Mouse (Mus musculus): Measurements from ENCODE around the gene Olfr1270.
"Not testable (repeated sequence)": the region's sequence is repeated elsewhere in the genome, so short reads cannot be mapped to it uniquely, and the experiment has no call there.

The Olfr1270 gene

GRCm38 (mm10) chr2:90152991-90153390 lies at the start of gene Olfr1270:
Gene Olfr1270, minus strand, starts transcription at chr2:90153091.
- no peak for DNase-seq (ENCODE audit: low spot score)

GRCm38 (mm10) chr2:90199606-90200005 lies 46.7 kb upstream of the Olfr1270 start:
- DNase-seq (ENCODE audit: low spot score): not testable (repeated sequence)

- not testable (repeated sequence) for DNase-seq (ENCODE audit: low spot score)
Measured at GRCm38 (mm10) chr2:90195285-90195684, 42.4 kb upstream of the Olfr1270 start.

- not testable (repeated sequence) for DNase-seq (ENCODE audit: low spot score)
Measured at GRCm38 (mm10) chr2:90194750-90195149, 41.9 kb upstream of the Olfr1270 start.

- not testable (repeated sequence) for DNase-seq (ENCODE audit: low spot score)
Measured at GRCm38 (mm10) chr2:90187082-90187481, 34.2 kb upstream of the Olfr1270 start.

GRCm38 (mm10) chr2:90186082-90186481 lies 33.2 kb upstream of the Olfr1270 start:
- DNase-seq (ENCODE audit: low spot score): not testable (repeated sequence)

GRCm38 (mm10) chr2:90153916-90154315 lies 1.0 kb upstream of the Olfr1270 start:
- no peak for DNase-seq (ENCODE audit: low spot score)

- DNase-seq (ENCODE audit: low spot score): no peak
Measured at GRCm38 (mm10) chr2:90142196-90142595, 10.7 kb downstream of the Olfr1270 start, which contains the start of gene Olfr32. Gene Olfr32, minus strand, starts transcription at chr2:90142296.

- no peak for DNase-seq (ENCODE audit: low spot score)
Measured at GRCm38 (mm10) chr2:90121312-90121711, 31.6 kb downstream of the Olfr1270 start, which contains the start of gene Olfr1269. Gene Olfr1269, minus strand, starts transcription at chr2:90121412.
